Mouse (Mus musculus) large intestine, adult 2 months (tissue): Measurements from ENCODE around the gene Hbs1l. TPM values are rescaled to one million over a fixed set of nuclear protein-coding genes. Genes with fewer than 3 reads are reported as not detected.
A peak's percentile ranks its signal among the peaks of the same experiment; 100 is the strongest.

ENCODE experiments used
- DNase-seq: peaks from one replicate; pipeline ENCODE4 v3.0.0-alpha.2; 2012; ENCODE audit warnings: low read depth, low spot score
- WGBS: fragments of 180-500 bp; shearing (Covaris S2); methylation state at CpG from one replicate; pipeline ENCODE4 v1.1.7; 2018; 5-methylcytosine and 5-hydroxymethylcytosine counted together
- polyA plus RNA-seq: library from polyadenylated mRNA; depleted of rRNA; stranded (reverse); fragments of >200 nt; gene quantifications from 2 replicates; pipeline ENCODE4 v1.2.3, GENCODE M21; 2012; rRNA removed

Hbs1l gene
- 15.5 and 22.1 TPM in 2 replicates for polyA plus RNA-seq

DNA sequence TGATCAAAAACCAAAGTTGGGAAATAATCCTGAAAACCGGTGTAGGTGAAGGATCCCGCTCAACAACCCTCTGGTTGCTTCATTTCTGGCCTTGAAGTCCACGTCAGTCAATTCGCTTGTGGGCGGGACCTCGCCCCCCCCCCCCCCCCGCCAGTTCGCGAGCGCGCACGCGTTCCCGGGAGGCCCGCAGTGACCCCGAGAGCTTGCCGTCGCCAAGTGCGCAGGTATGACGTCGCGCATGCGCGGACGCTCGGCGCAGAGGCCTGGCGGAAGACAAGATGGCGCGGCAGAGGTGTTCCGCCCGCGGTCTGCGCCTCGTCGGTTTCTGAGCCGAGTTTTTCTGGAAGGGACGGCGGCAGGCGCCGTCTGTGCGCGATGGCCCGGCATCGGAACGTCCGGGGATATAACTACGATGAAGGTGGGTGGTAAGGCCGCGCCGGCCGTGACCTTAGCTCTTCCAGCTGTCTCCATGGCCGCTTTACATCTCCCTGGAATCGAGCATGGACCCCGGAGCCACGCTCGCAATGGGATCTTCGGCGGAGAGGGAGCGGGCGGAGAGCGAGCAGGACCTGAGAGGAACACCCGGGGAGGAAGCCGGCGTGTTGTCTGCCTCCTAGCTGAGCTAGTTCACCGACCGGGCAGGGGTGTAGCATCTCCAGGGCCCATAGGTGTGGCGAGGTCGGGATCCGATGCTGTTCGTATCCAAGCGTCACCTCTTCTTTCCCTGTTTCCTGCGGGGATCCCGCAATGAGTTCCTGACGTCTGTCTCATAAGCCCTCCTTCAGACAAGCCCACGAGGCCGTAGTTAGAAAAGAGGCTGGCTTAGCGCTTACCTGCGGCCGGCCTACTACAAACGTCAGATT is at the start of gene Hbs1l:
Gene Hbs1l (plus strand): TSS at position 221 of the 863 bp plus-strand sequence.
- under 1% methylated on average over 81 of the region's 81 CpGs for WGBS
- DNase-seq = peak; percentile 76

GRCm38 (mm10) chr10:21248556-21248955 is 47.2 kb upstream of the Hbs1l start:
- DNase-seq = no peak
- WGBS = 72% methylated on average over 4 of the region's 4 CpGs

DNA sequence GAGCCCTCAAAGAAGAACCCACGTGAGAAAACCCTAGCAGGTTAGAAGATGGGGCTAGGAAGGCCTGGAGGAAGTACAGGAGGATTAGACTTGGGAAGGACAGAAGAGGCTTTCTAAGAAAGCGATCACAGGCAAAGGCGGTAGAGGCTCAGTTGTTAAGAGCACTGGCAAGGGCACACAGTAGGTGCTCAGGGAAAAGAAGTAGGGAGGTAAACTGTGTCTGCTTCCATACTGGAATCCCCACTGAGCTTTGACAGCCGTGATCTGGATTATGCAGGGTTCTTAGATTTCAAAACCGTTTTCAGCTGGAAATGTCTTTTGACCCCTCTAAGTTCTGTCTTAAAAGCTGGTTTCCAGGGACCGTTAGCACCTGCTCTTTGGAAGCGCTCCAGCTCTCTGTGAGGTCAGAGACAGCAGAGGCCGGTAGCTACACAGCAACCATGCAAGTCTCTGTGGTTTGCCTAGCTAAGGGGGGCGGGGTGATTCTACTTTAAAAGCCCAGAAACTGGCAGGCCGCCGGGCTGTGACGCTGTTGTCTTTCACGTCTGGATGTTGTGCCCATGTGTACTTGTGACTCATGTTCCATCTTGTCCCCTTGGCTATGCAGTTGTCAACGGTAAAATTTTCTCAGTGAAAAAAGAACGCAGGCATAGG is 43.8 kb upstream of the Hbs1l start:
- 50% methylated on average over 15 of the region's 15 CpGs for WGBS
- no peak for DNase-seq

DNA sequence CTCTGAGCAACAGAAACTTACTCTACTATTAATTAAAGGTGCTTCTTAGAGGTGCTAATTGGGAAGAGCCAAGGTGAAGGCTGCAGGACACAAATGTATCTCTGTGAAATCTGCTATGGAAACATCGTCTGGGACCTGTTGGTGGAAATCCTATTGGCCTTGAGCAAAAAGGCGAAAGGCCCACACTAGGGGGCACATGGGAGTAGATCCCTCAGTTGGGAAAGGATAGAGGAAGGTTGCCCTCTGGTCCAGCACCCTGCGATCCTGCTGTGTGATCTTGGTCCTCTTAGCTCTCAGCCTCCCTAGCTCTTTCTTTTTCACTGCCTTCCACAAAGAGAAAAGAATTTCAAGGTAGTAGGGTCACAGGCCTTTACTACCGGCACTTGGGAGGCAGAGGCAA is 43.0 kb upstream of the Hbs1l start:
- no peak for DNase-seq

GRCm38 (mm10) chr10:21254266-21255140 is 41.3 kb upstream of the Hbs1l start:
- DNase-seq = no peak
- WGBS = 81% methylated on average over 12 of the region's 12 CpGs

More for the DNA sequence above, 43.0 kb upstream of the Hbs1l start:
- WGBS = 84% methylated on average over 4 of the region's 4 CpGs

DNA sequence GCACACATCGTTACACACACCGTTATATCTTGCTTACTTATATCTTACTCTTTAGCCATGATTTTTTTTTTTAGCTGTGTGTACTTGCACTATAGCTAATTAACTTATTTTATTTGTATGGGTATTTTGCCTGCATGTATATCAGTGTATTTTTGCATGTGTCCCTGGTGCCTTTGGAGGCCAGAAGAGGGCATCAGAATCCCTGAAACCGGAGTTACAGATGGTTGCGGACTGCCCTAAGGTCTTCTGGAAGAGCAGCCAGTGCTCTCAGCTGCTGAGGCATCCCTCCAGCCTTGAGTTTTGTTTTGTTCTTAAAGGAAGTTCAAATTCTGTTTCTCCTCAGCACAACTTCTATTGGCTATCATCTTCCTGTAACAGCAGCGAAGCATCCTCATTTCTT is 38.5 kb upstream of the Hbs1l start:
- WGBS = 77% methylated on average over 5 of the region's 5 CpGs

DNA sequence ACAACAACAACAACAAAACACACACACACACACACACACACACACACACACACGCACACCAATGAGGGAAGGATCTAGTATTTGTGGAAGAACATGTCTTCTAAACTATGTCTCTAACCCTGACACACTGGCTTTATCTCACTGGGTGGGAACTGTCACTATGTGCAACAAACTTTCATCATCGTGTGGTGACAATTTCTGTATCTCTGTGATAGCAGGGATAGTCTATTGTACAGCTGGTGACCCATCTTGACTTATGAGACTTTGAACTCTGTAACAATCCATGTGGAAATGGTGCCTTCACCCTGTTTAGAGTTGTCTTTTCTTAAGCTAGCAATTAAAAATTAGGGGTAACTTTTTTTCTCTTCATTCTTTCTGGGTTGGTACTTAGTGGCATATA is 36.1 kb upstream of the Hbs1l start:
- 51% methylated on average over 2 of the region's 2 CpGs for WGBS
- no peak for DNase-seq

More for the DNA sequence above, 38.5 kb upstream of the Hbs1l start:
- DNase-seq = no peak

DNA sequence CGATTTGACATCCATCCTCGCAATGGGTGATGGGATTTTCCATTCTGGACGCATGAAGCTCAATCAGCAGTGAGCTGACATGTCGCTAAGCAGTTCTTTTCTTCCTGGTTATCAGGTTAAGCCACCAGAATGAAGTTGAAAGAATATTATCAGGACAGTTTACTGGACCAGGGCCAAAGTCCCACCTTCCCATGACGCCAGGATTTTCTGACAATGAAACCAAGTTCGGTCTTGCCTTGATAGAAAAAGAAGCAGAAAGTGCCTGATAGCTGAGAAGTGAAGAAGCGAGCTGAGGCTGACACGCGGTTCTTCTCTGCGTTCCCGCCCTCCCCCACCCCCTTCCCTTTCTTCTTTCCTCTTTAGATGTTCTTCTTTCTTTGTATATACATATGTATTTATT is 30.6 kb upstream of the Hbs1l start:
- WGBS = 83% methylated on average over 11 of the region's 11 CpGs
- no peak for DNase-seq

DNA sequence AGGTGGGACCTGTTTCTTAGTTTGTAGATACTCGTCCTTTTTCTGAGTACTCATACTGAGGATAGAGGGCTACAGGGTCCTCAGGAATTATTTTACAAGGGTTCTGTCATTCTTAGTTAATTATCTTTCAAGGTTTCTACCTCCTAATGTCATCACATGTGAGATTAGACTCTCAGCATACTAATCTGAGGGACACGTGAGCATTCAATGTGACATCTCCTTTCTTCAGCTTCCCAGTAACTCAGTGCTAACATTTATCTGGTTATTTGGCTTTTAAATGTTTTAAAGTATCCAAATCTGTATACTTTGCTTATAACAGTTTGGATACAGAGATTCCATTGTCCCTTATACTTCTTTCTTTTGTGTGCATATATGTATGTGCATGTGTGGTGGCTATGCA is 28.3 kb upstream of the Hbs1l start:
- 60% methylated on average over 2 of the region's 2 CpGs for WGBS
- DNase-seq = no peak

DNA sequence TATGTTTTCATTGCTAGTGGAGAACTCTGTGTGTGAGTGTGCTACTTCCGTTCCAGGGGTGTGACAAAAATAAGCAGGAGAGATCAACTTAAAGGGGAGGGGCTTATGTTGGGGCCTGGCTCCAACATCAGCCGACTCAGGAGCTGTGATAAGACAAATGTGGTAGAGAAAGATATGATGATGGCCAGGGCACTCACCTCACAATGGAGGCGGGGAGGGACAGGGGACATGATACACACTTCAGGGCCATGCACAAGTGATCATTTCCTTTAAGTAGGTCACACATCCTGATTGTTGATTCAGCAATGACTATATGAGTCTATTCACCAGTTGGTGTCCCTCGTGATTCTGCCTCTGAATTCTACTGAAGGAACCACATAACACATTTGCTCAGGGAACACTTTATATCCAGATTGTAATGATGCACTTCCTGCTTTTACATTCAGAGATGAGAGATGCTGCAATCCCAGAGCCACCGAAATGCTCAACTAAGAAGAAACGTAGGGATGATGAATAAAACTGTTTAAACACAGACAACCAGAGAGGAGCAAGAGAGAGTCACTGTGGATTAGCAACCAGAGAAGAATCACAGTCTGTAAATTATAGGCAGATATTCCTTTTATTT is 26.9 kb upstream of the Hbs1l start:
- no peak for DNase-seq
- WGBS = 57% methylated on average over 6 of the region's 6 CpGs

GRCm38 (mm10) chr10:21269920-21270319 is 25.9 kb upstream of the Hbs1l start:
- no peak for DNase-seq
- 92% methylated on average over 2 of the region's 2 CpGs for WGBS

GRCm38 (mm10) chr10:21270905-21271304 is 24.9 kb upstream of the Hbs1l start:
- 84% methylated on average over 5 of the region's 5 CpGs for WGBS
- no peak for DNase-seq

DNA sequence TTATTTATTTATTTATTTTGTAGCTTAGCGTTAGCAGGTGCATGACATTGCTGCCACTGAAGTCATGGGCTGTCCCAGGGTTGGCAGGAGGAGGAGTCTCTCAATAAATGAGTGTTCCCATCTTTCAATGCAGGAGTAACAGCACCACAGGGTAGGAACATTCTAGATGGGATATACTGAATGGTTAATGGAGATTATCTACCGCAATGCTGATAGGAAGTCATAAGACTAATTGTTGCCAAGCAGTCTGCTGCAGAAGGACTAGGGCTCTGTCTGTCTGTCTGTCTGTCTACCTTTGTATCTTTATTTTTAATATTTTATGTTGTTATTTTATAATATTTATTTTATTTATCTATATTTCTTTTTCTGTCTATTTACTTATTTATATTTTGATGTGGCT is 24.5 kb upstream of the Hbs1l start:
- no peak for DNase-seq
- 90% methylated on average over 2 of the region's 2 CpGs for WGBS

GRCm38 (mm10) chr10:21271785-21272184 is 24.0 kb upstream of the Hbs1l start:
- no peak for DNase-seq
- WGBS = 60% methylated on average over 6 of the region's 6 CpGs

DNA sequence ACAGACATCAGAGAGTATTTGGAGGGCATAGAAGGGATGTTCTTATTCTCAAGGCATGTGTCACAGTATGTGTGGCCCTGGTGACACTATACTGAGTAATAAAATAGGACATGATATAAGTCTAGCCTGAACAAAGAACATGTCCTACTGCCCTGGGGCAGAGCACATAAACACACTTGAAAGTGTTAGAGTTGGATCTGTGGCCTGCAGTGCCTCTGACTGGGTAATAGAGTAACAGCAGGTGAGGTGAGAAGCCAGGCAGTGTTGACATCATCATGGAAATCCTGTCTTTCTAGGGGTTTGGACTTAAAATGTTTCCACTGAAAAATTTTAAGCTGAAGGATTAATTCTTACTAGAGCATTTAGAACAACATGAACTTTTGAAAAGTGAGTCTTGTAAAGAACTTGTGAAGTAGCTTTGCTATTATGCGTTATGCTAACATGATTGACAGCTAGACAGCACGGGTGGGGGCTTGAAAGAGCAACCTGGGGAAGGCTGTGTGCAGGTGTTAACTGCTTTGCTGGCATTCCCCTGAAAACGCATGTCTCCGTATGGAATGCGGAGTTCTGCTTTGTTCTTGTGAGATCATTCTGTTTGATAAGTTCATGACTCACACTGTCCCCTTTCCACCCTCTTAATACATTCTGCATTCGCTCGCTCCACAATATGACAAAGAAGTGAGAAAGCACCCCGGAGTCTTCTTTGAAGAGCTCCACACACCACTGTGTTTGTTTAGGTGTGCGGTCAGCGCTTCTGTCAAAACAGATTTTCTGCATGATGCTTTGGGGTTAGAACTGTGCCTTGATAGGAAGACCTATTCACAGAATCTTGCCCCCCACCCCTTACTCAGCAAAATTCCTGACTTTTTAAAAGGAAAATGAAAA is 8.3 kb upstream of the Hbs1l start:
- DNase-seq = no peak
- WGBS = 46% methylated on average over 10 of the region's 10 CpGs

GRCm38 (mm10) chr10:21291228-21291627 is 4.6 kb upstream of the Hbs1l start:
- WGBS = 59% methylated on average over 4 of the region's 4 CpGs
- no peak for DNase-seq

DNA sequence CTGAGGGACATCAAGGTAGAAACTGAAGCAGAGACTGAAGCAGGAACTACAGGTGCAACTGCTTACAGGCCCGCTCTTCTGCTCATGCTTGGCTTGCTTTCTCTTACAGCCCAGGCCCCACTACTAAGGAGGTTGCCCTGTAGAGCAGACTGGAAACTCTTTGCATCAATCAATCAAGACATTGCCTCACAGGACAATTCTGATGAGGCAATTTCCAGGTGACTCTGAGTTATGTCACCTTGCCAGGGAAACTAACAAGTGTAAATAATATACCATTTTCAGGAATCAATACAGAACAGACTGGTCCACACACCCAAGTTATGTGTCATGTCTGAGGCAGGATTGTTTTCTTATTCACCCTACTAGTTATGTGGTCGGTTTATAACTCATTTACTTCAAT is 1.6 kb upstream of the Hbs1l start:
- no peak for DNase-seq
- 90% methylated on average over 2 of the region's 2 CpGs for WGBS

GRCm38 (mm10) chr10:21295397-21295758 is 401 bp upstream of the Hbs1l start:
- no peak for DNase-seq
- 42% methylated on average over 4 of the region's 4 CpGs for WGBS

- 60% methylated on average over 2 of the region's 2 CpGs for WGBS
Measured at GRCm38 (mm10) chr10:21298972-21299371, 3.2 kb downstream of the Hbs1l start.

More at GRCm38 (mm10) chr10:21298972-21299371, 3.2 kb downstream of the Hbs1l start:
- DNase-seq = no peak
